Mouse (Mus musculus): Measurements from ENCODE around the gene Plcxd2. TPM values are rescaled to one million over a fixed set of nuclear protein-coding genes. Genes with fewer than 3 reads are reported as not detected.

Gene Plcxd2
- polyA plus RNA-seq, 1 experiment from 2014 or later = 3.5 TPM

GRCm38 (mm10) chr16:45953394-45953793, 56.6 kb downstream of the Plcxd2 start, which contains the start of gene Phldb2:
Phldb2 (minus strand) TSS chr16:45953598.
- Histone ChIP-seq H3K4me3 (ENCODE audit: low read depth, low read length) (peak within 1 kb of the TSS; percentile 33), H3K9me3 (ENCODE audit: control insufficient read depth, low read length) (no peaks in the 10 kb centered on the region), H3K27ac (ENCODE audit: low read depth, low read length) (0 out of 2 replicates have a peak within 1 kb of the TSS, but pooled peaks have one; percentile 32), H3K9ac (ENCODE audit: low read depth, low read length) (no peak within 1 kb of the TSS), H3K27me3 (replicated peaks; ENCODE audit: control insufficient read depth, insufficient read depth, low read length) (no peaks in the 10 kb centered on the region), H3K36me3 (ENCODE audit: control insufficient read depth, insufficient read depth, low read length) (no peaks in the 10 kb centered on the region), H3K4me2 (peak within 1 kb of the TSS; percentile 48), H3K4me1 (replicated peaks; ENCODE audit: control insufficient read depth, insufficient read depth, low read length) (no peaks in the 10 kb centered on the region)
- DNase-seq (ENCODE audit: low spot score) = no peak
- peak; percentile 63; the same call in 1 of the 2 replicates for ATAC-seq (replicated peaks; ENCODE audit: low FRiP score)
- 64% methylated on average over 4 of the region's 4 CpGs for WGBS

GRCm38 (mm10) chr16:45952501-45952900, 57.5 kb downstream of the Plcxd2 start:
- Histone ChIP-seq H3K27ac (ENCODE audit: low read depth, low read length) (no peak overlapping the region), H3K36me3 (ENCODE audit: control insufficient read depth, insufficient read depth, low read length) (no peaks in the 10 kb centered on the region), H3K27me3 (replicated peaks; ENCODE audit: control insufficient read depth, insufficient read depth, low read length) (no peaks in the 10 kb centered on the region), H3K9ac (ENCODE audit: low read depth, low read length) (no peak overlapping the region), H3K4me3 (ENCODE audit: low read depth, low read length) (no peak overlapping the region; the same call in 1 of the 2 replicates), H3K4me2 (peak overlapping the region; percentile 48), H3K4me1 (replicated peaks; ENCODE audit: control insufficient read depth, insufficient read depth, low read length) (no peaks in the 10 kb centered on the region), H3K9me3 (ENCODE audit: control insufficient read depth, low read length) (no peaks in the 10 kb centered on the region)
- DNase-seq (ENCODE audit: low spot score) = no peak
- 0 out of 2 replicates have a peak, but pooled peaks have one; percentile 31 for ATAC-seq (replicated peaks; ENCODE audit: low FRiP score)
- 34% methylated on average over 5 of the region's 5 CpGs for WGBS

DNA sequence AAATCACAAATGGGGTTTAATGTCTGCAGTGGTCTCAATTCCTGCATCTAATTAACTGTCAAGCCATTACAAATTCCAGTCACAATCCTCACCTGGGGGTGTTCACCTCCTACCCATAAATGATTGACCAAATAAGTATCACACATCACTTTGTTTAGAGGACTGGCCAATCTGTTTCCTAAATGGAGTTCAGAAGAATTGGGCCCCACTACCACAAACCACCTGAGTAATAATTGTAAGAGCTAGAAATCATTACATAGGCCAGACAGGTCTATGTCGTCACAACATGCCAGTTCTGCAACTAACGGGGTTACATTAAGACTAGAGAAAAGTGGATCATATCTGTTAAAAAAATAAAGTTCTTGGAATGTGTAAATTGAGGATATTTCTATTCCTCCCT, 58.0 kb downstream of the Plcxd2 start:
- 47% methylated on average over 2 of the region's 2 CpGs for WGBS
- H3K4me3 ChIP-seq (ENCODE audit: low read depth, low read length) = peak overlapping the region; percentile 21; the same call in 1 of the 2 replicates
- no peak for DNase-seq (ENCODE audit: low spot score)
- no peaks in the 10 kb centered on the region for H3K4me1 ChIP-seq (replicated peaks; ENCODE audit: control insufficient read depth, insufficient read depth, low read length)
- peak overlapping the region; percentile 25 for H3K27ac ChIP-seq (ENCODE audit: low read depth, low read length)
- no peak overlapping the region for H3K9ac ChIP-seq (ENCODE audit: low read depth, low read length)
- no peaks in the 10 kb centered on the region for H3K9me3 ChIP-seq (ENCODE audit: control insufficient read depth, low read length)
- H3K27me3 ChIP-seq (replicated peaks; ENCODE audit: control insufficient read depth, insufficient read depth, low read length) = no peaks in the 10 kb centered on the region
- H3K36me3 ChIP-seq (ENCODE audit: control insufficient read depth, insufficient read depth, low read length) = no peaks in the 10 kb centered on the region
- no peak for ATAC-seq (replicated peaks; ENCODE audit: low FRiP score)
- peak overlapping the region; percentile 48 for H3K4me2 ChIP-seq

- no peak overlapping the region for H3K4me3 ChIP-seq (ENCODE audit: low read depth, low read length)
- no peak overlapping the region for H3K4me2 ChIP-seq
- no peak overlapping the region for H3K9ac ChIP-seq (ENCODE audit: low read depth, low read length)
- no peaks in the 10 kb centered on the region for H3K36me3 ChIP-seq (ENCODE audit: control insufficient read depth, insufficient read depth, low read length)
- H3K9me3 ChIP-seq (ENCODE audit: control insufficient read depth, low read length) = no peaks in the 10 kb centered on the region
- H3K4me1 ChIP-seq (replicated peaks; ENCODE audit: control insufficient read depth, insufficient read depth, low read length) = no peaks in the 10 kb centered on the region
- no peak for DNase-seq (ENCODE audit: low spot score)
- no peak for ATAC-seq (replicated peaks; ENCODE audit: low FRiP score)
- H3K27me3 ChIP-seq (replicated peaks; ENCODE audit: control insufficient read depth, insufficient read depth, low read length) = no peaks in the 10 kb centered on the region
- no peak overlapping the region for H3K27ac ChIP-seq (ENCODE audit: low read depth, low read length)
- 83% methylated on average over 2 of the region's 2 CpGs for WGBS
These were observed 63.7 kb downstream of the Plcxd2 start for GRCm38 (mm10) chr16:45946335-45946734.

- H3K4me3 ChIP-seq (ENCODE audit: low read depth, low read length) = no peak overlapping the region
- no peak for DNase-seq (ENCODE audit: low spot score)
- ATAC-seq (replicated peaks; ENCODE audit: low FRiP score) = no peak
These were observed 64.4 kb downstream of the Plcxd2 start for GRCm38 (mm10) chr16:45945649-45946048.

DNA sequence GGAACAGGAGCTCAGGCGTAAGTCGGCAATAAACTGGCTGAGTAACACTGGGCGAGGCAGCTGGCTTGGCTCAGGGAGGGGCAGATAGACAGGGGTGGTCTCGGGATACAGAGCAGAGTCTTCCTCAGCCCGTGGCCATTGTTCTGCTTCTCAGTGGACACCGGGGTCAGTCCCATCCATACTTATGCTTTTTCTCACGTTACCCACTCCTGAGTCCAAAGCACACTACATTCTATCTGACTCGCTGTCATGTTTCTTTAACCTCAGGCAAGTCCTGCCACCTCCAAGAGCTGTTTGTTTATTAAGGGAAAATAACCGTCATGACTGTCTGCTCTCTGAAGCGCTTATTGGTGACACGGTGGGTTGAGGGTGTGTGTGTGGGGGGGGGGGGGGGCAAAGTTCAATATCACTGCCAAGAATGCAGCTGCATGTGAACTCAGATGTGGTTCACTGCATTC, 64.8 kb downstream of the Plcxd2 start:
- ATAC-seq (replicated peaks; ENCODE audit: low FRiP score) (no peak), DNase-seq (ENCODE audit: low spot score) (no peak)
- Histone ChIP-seq H3K4me2 (no peak overlapping the region), H3K27me3 (replicated peaks; ENCODE audit: control insufficient read depth, insufficient read depth, low read length) (no peaks in the 10 kb centered on the region), H3K9me3 (ENCODE audit: control insufficient read depth, low read length) (no peaks in the 10 kb centered on the region), H3K4me1 (replicated peaks; ENCODE audit: control insufficient read depth, insufficient read depth, low read length) (no peaks in the 10 kb centered on the region), H3K27ac (ENCODE audit: low read depth, low read length) (no peak overlapping the region), H3K9ac (ENCODE audit: low read depth, low read length) (no peak overlapping the region), H3K36me3 (ENCODE audit: control insufficient read depth, insufficient read depth, low read length) (no peaks in the 10 kb centered on the region), H3K4me3 (ENCODE audit: low read depth, low read length) (no peak overlapping the region)
- 62% methylated on average over 11 of the region's 11 CpGs for WGBS

More at GRCm38 (mm10) chr16:45945649-45946048, 64.4 kb downstream of the Plcxd2 start:
- Histone ChIP-seq H3K4me2 (no peak overlapping the region), H3K27ac (ENCODE audit: low read depth, low read length) (no peak overlapping the region), H3K9me3 (ENCODE audit: control insufficient read depth, low read length) (no peaks in the 10 kb centered on the region), H3K9ac (ENCODE audit: low read depth, low read length) (no peak overlapping the region), H3K4me1 (replicated peaks; ENCODE audit: control insufficient read depth, insufficient read depth, low read length) (no peaks in the 10 kb centered on the region), H3K27me3 (replicated peaks; ENCODE audit: control insufficient read depth, insufficient read depth, low read length) (no peaks in the 10 kb centered on the region), H3K36me3 (ENCODE audit: control insufficient read depth, insufficient read depth, low read length) (no peaks in the 10 kb centered on the region)
- WGBS = 88% methylated on average over 5 of the region's 5 CpGs

DNA sequence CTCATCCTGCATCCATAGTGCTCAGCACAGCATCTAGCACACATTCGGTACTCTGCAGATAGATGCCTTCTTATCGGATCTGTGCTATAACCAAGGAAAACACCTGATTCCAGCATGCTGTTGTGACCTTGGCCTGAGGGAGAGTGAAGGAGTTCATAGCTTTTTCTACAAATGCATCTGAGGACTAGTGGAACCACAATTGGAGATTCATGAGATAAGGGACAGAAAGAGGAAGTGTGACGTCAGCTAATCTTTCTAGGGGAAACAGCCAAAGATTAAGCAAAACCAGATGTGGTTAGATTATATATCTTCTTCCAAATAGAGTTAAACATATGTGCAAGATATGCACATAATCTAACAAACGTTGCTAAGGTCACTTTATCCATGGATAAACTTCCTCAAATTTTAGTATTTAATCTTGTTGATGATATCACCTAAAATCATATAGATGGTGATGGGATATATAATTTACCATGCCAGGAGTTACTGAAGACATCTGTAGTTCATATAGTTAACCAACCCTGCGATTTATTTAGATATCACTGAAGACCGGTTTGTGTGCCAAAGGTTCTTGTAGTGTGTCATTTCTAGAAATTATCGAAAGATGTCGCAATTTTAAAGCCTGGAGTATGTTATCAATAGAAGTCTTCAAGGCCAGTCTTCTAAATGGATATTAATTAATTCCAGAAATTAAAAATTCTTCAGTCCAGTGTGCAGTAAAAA, 67.7 kb downstream of the Plcxd2 start:
- H3K4me2 ChIP-seq = no peak overlapping the region
- 63% methylated on average over 8 of the region's 8 CpGs for WGBS
- no peaks in the 10 kb centered on the region for H3K27me3 ChIP-seq (replicated peaks; ENCODE audit: control insufficient read depth, insufficient read depth, low read length)
- H3K4me1 ChIP-seq (replicated peaks; ENCODE audit: control insufficient read depth, insufficient read depth, low read length) = no peaks in the 10 kb centered on the region
- no peak for ATAC-seq (replicated peaks; ENCODE audit: low FRiP score)
- no peak overlapping the region for H3K27ac ChIP-seq (ENCODE audit: low read depth, low read length)
- H3K9me3 ChIP-seq (ENCODE audit: control insufficient read depth, low read length) = no peaks in the 10 kb centered on the region
- no peak overlapping the region for H3K9ac ChIP-seq (ENCODE audit: low read depth, low read length)
- H3K4me3 ChIP-seq (ENCODE audit: low read depth, low read length) = no peak overlapping the region
- H3K36me3 ChIP-seq (ENCODE audit: control insufficient read depth, insufficient read depth, low read length) = no peaks in the 10 kb centered on the region
- no peak for DNase-seq (ENCODE audit: low spot score)

DNA sequence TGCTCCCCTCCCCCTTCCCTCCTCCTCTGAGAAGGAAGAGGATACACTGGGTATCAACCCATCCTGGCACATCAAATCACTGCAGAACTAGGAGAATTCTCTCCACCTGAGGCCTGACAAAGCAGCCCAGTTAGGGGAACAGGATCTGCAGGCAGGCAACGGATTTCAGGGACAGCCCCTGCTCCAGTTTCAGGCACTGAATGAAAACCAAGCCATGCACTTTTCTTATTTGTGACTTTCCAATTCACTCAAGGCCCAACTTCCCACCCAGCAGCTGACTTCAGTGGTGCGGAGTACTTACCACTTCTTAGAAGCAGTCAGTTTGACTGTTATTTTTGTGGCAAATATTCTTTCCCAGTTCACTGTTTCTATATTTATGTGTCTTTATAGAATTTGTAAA, 69.3 kb downstream of the Plcxd2 start:
- 77% methylated on average over 2 of the region's 2 CpGs for WGBS
- H3K27me3 ChIP-seq (replicated peaks; ENCODE audit: control insufficient read depth, insufficient read depth, low read length) = no peaks in the 10 kb centered on the region

GRCm38 (mm10) chr16:45939436-45939835, 70.6 kb downstream of the Plcxd2 start:
- Histone ChIP-seq H3K9me3 (ENCODE audit: control insufficient read depth, low read length) (no peaks in the 10 kb centered on the region), H3K27me3 (replicated peaks; ENCODE audit: control insufficient read depth, insufficient read depth, low read length) (no peaks in the 10 kb centered on the region), H3K4me2 (no peak overlapping the region), H3K4me3 (ENCODE audit: low read depth, low read length) (no peak overlapping the region), H3K9ac (ENCODE audit: low read depth, low read length) (no peak overlapping the region), H3K4me1 (replicated peaks; ENCODE audit: control insufficient read depth, insufficient read depth, low read length) (no peaks in the 10 kb centered on the region), H3K27ac (ENCODE audit: low read depth, low read length) (no peak overlapping the region), H3K36me3 (ENCODE audit: control insufficient read depth, insufficient read depth, low read length) (no peaks in the 10 kb centered on the region)
- DNase-seq (ENCODE audit: low spot score) (no peak), ATAC-seq (replicated peaks; ENCODE audit: low FRiP score) (no peak)
- 91% methylated on average over 3 of the region's 3 CpGs for WGBS

More for the DNA sequence above, 69.3 kb downstream of the Plcxd2 start:
- no peak overlapping the region for H3K4me3 ChIP-seq (ENCODE audit: low read depth, low read length)
- H3K9me3 ChIP-seq (ENCODE audit: control insufficient read depth, low read length) = no peaks in the 10 kb centered on the region
- no peak overlapping the region for H3K27ac ChIP-seq (ENCODE audit: low read depth, low read length)
- no peak overlapping the region for H3K4me2 ChIP-seq
- ATAC-seq (replicated peaks; ENCODE audit: low FRiP score) (no peak), DNase-seq (ENCODE audit: low spot score) (no peak)
- no peaks in the 10 kb centered on the region for H3K36me3 ChIP-seq (ENCODE audit: control insufficient read depth, insufficient read depth, low read length)
- no peaks in the 10 kb centered on the region for H3K4me1 ChIP-seq (replicated peaks; ENCODE audit: control insufficient read depth, insufficient read depth, low read length)
- no peak overlapping the region for H3K9ac ChIP-seq (ENCODE audit: low read depth, low read length)

Measured in liver, embryonic 11.5 days (tissue).